Mouse (Mus musculus): ENCODE results near the gene Prickle2. TPM values are rescaled to one million over a fixed set of nuclear protein-coding genes. Genes with fewer than 3 reads are reported as not detected.

The Prickle2 gene
- 1.4 and 1.5 TPM in 2 replicates for polyA plus RNA-seq (2012; rRNA removed)

- TF ChIP-seq POLR2A (IDR thresholded peaks at IDR 0.05; ENCODE audit: control insufficient read depth, low read depth, low read length): no peak
- no peak for TF ChIP-seq CTCF (IDR thresholded peaks at IDR 0.05; ENCODE audit: control insufficient read depth, insufficient read depth, insufficient replicate concordance, low read depth, low read length)
- Histone ChIP-seq H3K27ac (ENCODE audit: control insufficient read depth, insufficient read depth, low read depth, low read length) (no peak within 1 kb of the TSS), H3K4me1 (ENCODE audit: control insufficient read depth, insufficient read depth, low read length) (peaks cover 12% of the 10 kb centered on the region), H3K36me3 (ENCODE audit: control insufficient read depth, insufficient read depth, low read length) (no peaks in the 10 kb centered on the region), H3K27me3 (ENCODE audit: control insufficient read depth, insufficient read depth, low read length) (peaks cover 2% of the 10 kb centered on the region; the same call in 1 of the 2 replicates), H3K4me3 (ENCODE audit: control insufficient read depth, low read depth, low read length) (peak within 1 kb of the TSS; percentile 71)
Observed at GRCm38 (mm10) chr6:92706145-92706466, at the start of gene Prickle2. Prickle2 (minus strand) TSS chr6:92706155.

- no peaks in the 10 kb centered on the region for H3K36me3 ChIP-seq (ENCODE audit: control insufficient read depth, insufficient read depth, low read length)
- no peaks in the 10 kb centered on the region for H3K27me3 ChIP-seq (ENCODE audit: control insufficient read depth, insufficient read depth, low read length)
- TF ChIP-seq POLR2A (IDR thresholded peaks at IDR 0.05; ENCODE audit: control insufficient read depth, low read depth, low read length) (no peak), CTCF (IDR thresholded peaks at IDR 0.05; ENCODE audit: control insufficient read depth, insufficient read depth, insufficient replicate concordance, low read depth, low read length) (no peak)
- no peak overlapping the region for H3K27ac ChIP-seq (ENCODE audit: control insufficient read depth, insufficient read depth, low read depth, low read length)
- H3K4me3 ChIP-seq (ENCODE audit: control insufficient read depth, low read depth, low read length): no peak overlapping the region
- H3K4me1 ChIP-seq (ENCODE audit: control insufficient read depth, insufficient read depth, low read length): peaks cover 3% of the 10 kb centered on the region
Observed at GRCm38 (mm10) chr6:92752737-92753136, 46.8 kb upstream of the Prickle2 start.

DNA sequence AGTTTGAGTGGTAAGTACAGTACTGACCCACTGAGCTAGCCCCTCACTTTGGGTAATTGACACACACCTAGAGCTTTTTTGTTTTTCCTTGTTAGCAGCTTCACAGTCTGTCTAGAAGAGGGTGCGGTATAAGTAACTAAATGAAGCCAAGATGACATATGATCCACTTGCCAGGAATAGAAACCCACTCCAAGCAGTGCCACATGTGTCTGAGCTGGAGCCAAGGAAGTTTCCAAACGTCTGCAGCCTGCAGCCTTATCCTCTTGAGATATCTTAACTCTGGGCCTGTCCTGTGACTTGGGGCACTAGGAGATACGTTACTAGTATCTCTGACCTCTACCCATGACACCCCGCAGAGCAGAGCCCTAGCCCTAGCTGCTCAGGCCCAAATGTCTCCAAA lies 43.5 kb upstream of the Prickle2 start:
- Histone ChIP-seq H3K4me3 (ENCODE audit: control insufficient read depth, low read depth, low read length) (no peak overlapping the region), H3K27me3 (ENCODE audit: control insufficient read depth, insufficient read depth, low read length) (no peaks in the 10 kb centered on the region), H3K36me3 (ENCODE audit: control insufficient read depth, insufficient read depth, low read length) (no peaks in the 10 kb centered on the region), H3K27ac (ENCODE audit: control insufficient read depth, insufficient read depth, low read depth, low read length) (no peak overlapping the region), H3K4me1 (ENCODE audit: control insufficient read depth, insufficient read depth, low read length) (peaks cover 3% of the 10 kb centered on the region)
- no peak for TF ChIP-seq CTCF (IDR thresholded peaks at IDR 0.05; ENCODE audit: control insufficient read depth, insufficient read depth, insufficient replicate concordance, low read depth, low read length)
- no peak for TF ChIP-seq POLR2A (IDR thresholded peaks at IDR 0.05; ENCODE audit: control insufficient read depth, low read depth, low read length)

DNA sequence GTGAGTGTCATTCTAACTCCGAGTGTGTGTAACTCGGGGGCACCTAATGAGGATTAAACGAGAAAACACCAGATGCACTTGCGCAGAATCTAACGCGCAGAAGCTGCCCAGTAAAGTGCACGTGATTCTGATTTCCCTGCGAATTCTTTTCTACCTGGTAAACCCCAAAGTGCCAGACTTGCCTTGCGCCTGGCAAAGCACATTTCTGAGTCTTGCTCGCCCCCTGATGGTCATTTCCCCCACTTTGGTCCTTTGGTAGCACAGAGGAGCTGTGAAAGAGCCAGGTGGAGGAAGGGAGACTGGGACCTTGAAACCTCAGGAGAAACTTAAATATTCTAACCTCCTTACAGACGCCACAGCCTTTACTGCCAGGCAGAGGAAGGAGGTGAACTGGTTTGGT lies 37.6 kb upstream of the Prickle2 start:
- H3K27ac ChIP-seq (ENCODE audit: control insufficient read depth, insufficient read depth, low read depth, low read length): no peak overlapping the region
- H3K4me3 ChIP-seq (ENCODE audit: control insufficient read depth, low read depth, low read length): no peak overlapping the region
- no peak for TF ChIP-seq POLR2A (IDR thresholded peaks at IDR 0.05; ENCODE audit: control insufficient read depth, low read depth, low read length)
- peak; percentile 40; the same call in 1 of the 2 replicates for TF ChIP-seq CTCF (IDR thresholded peaks at IDR 0.05; ENCODE audit: control insufficient read depth, insufficient read depth, insufficient replicate concordance, low read depth, low read length)
- no peaks in the 10 kb centered on the region for H3K27me3 ChIP-seq (ENCODE audit: control insufficient read depth, insufficient read depth, low read length)
- H3K36me3 ChIP-seq (ENCODE audit: control insufficient read depth, insufficient read depth, low read length): no peaks in the 10 kb centered on the region
- no peaks in the 10 kb centered on the region for H3K4me1 ChIP-seq (ENCODE audit: control insufficient read depth, insufficient read depth, low read length)

DNA sequence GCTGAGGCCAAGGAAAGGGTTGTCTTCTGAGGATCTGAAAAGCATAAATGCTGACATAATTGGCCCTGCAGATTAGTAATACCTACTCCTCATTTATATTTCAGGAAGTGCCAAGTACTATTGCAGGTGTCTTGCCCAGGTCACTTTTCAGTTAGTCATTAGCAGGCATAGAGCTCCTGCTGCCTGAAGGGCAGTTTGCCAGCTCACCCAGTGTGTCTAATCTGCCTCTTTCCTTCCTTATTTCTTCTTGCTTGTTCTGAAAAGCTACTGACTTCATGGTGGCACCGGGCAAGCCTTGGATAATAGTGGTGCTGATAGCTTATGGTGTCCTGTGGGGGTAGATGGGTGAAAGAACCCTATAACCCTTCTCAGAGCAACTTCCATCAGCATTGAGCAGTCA lies 31.2 kb upstream of the Prickle2 start:
- Histone ChIP-seq H3K4me1 (ENCODE audit: control insufficient read depth, insufficient read depth, low read length) (no peaks in the 10 kb centered on the region), H3K27me3 (ENCODE audit: control insufficient read depth, insufficient read depth, low read length) (no peaks in the 10 kb centered on the region), H3K36me3 (ENCODE audit: control insufficient read depth, insufficient read depth, low read length) (no peaks in the 10 kb centered on the region), H3K4me3 (ENCODE audit: control insufficient read depth, low read depth, low read length) (no peak overlapping the region), H3K27ac (ENCODE audit: control insufficient read depth, insufficient read depth, low read depth, low read length) (no peak overlapping the region)
- TF ChIP-seq POLR2A (IDR thresholded peaks at IDR 0.05; ENCODE audit: control insufficient read depth, low read depth, low read length) (no peak), CTCF (IDR thresholded peaks at IDR 0.05; ENCODE audit: control insufficient read depth, insufficient read depth, insufficient replicate concordance, low read depth, low read length) (no peak)

GRCm38 (mm10) chr6:92733651-92734050 lies 27.7 kb upstream of the Prickle2 start:
- peaks cover 2% of the 10 kb centered on the region; the same call in 1 of the 2 replicates for H3K4me1 ChIP-seq (ENCODE audit: control insufficient read depth, insufficient read depth, low read length)
- TF ChIP-seq POLR2A (IDR thresholded peaks at IDR 0.05; ENCODE audit: control insufficient read depth, low read depth, low read length): no peak
- TF ChIP-seq CTCF (IDR thresholded peaks at IDR 0.05; ENCODE audit: control insufficient read depth, insufficient read depth, insufficient replicate concordance, low read depth, low read length): no peak
- H3K36me3 ChIP-seq (ENCODE audit: control insufficient read depth, insufficient read depth, low read length): no peaks in the 10 kb centered on the region
- no peak overlapping the region for H3K27ac ChIP-seq (ENCODE audit: control insufficient read depth, insufficient read depth, low read depth, low read length)
- H3K27me3 ChIP-seq (ENCODE audit: control insufficient read depth, insufficient read depth, low read length): no peaks in the 10 kb centered on the region
- H3K4me3 ChIP-seq (ENCODE audit: control insufficient read depth, low read depth, low read length): no peak overlapping the region

GRCm38 (mm10) chr6:92728514-92728913 lies 22.6 kb upstream of the Prickle2 start:
- TF ChIP-seq POLR2A (IDR thresholded peaks at IDR 0.05; ENCODE audit: control insufficient read depth, low read depth, low read length) (no peak), CTCF (IDR thresholded peaks at IDR 0.05; ENCODE audit: control insufficient read depth, insufficient read depth, insufficient replicate concordance, low read depth, low read length) (no peak; the same call in 1 of the 2 replicates)
- Histone ChIP-seq H3K4me1 (ENCODE audit: control insufficient read depth, insufficient read depth, low read length) (peaks cover 7% of the 10 kb centered on the region), H3K36me3 (ENCODE audit: control insufficient read depth, insufficient read depth, low read length) (no peaks in the 10 kb centered on the region), H3K4me3 (ENCODE audit: control insufficient read depth, low read depth, low read length) (peak overlapping the region; percentile 44), H3K27me3 (ENCODE audit: control insufficient read depth, insufficient read depth, low read length) (no peaks in the 10 kb centered on the region), H3K27ac (ENCODE audit: control insufficient read depth, insufficient read depth, low read depth, low read length) (no peak overlapping the region)

DNA sequence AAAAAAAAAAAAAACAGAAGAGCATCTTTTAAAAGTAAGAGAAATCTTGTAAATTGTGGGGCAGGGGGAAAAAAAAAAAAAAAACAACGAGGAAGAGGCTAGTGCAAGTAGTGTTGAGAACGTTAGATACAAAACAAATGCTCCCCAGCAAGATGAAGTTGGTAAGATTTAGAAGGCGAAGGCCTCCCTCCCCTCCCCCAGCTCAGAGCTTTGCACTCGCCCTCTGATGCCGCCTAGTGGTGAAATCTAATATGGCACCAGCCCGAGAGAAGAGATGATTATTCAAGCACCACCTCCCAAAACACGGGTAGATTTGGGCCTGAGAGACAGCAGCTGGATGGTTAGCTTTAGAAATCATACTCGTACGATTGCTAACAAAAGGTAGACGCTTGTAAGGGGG lies 22.1 kb upstream of the Prickle2 start:
- H3K4me1 ChIP-seq (ENCODE audit: control insufficient read depth, insufficient read depth, low read length): peaks cover 7% of the 10 kb centered on the region
- H3K36me3 ChIP-seq (ENCODE audit: control insufficient read depth, insufficient read depth, low read length): no peaks in the 10 kb centered on the region
- H3K27ac ChIP-seq (ENCODE audit: control insufficient read depth, insufficient read depth, low read depth, low read length): no peak overlapping the region
- H3K27me3 ChIP-seq (ENCODE audit: control insufficient read depth, insufficient read depth, low read length): no peaks in the 10 kb centered on the region
- H3K4me3 ChIP-seq (ENCODE audit: control insufficient read depth, low read depth, low read length): peak overlapping the region; percentile 44
- no peak for TF ChIP-seq POLR2A (IDR thresholded peaks at IDR 0.05; ENCODE audit: control insufficient read depth, low read depth, low read length)
- TF ChIP-seq CTCF (IDR thresholded peaks at IDR 0.05; ENCODE audit: control insufficient read depth, insufficient read depth, insufficient replicate concordance, low read depth, low read length): peak; percentile 93

Measured in testis, adult 2 months (tissue).